Mouse (Mus musculus) ZHBTc4 (cell line): ENCODE results near the gene Hist3h2a.
A peak's percentile ranks its signal among the peaks of the same experiment; 100 is the strongest.

Experiments used
- DNase-seq: peaks from one replicate; pipeline ENCODE4 v3.0.0-alpha.2; 2011; ENCODE audit warnings: low read depth, low spot score

Gene Hist3h2a

GRCm38 (mm10) chr11:58991911-58992310, 37.4 kb downstream of the Hist3h2a start:
- DNase-seq = no peak

GRCm38 (mm10) chr11:58993091-58993670, 38.7 kb downstream of the Hist3h2a start:
- DNase-seq = no peak

- DNase-seq = peak; percentile 89
Measured at GRCm38 (mm10) chr11:58994337-58994826, 39.9 kb downstream of the Hist3h2a start.

DNA sequence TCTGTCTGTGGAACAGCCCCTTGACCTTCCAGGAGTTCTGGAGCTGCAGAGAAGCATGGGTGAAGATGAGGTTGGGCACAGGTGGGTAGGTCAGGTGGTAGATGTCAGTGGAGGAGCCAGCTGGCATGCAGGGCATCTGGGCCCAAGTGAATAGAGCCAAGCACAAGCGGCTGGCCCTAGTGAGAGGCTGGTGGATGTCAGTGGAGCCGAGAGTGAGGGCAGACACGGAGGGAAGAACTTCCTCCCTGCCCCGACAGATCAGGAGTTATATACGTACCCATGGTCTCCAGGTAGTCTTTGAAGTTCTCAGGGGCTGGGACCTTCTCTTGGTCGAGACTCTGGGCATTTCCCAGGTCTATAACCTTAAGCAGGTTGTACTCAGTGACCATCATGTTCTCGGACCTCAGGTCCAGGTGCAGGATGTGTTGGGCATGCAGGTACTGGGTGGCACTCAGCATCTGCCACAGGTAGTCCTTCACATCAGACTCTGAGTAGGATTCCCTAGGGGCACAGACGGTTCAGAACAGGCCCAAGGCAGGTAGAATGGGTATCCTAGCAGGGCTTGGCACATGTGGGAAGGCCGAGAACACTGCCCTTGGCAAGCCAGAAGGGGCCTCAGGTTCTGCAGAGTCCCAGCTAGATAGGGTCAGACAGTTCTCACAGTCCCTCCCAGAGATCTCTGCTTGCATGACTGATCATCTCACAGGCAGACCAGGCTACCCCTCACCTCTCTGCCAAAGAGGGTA, 40.7 kb downstream of the Hist3h2a start:
- no peak for DNase-seq

- DNase-seq = no peak
Measured at GRCm38 (mm10) chr11:58995807-58996370, 41.4 kb downstream of the Hist3h2a start.

GRCm38 (mm10) chr11:58997541-58997940, 43.1 kb downstream of the Hist3h2a start:
- no peak for DNase-seq

DNA sequence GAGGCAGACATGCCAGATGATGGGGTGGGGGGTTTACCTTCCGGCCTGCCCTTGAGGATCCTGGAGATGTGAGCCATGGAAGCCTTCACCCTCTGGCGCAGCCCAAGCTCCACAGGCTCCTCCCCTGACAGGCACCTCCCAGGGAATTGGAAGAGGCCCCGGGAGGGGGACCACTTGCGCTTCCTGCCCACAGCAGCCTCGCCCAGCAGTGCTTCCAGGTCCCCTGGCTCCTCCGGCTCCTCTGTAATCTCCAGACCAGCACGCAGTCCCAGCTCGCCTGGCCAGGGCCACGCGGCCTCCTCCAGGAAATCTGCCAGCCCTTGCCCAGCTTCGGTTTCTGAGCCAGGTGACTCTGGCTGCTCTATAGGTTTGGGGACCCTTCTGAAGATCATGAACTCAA, 44.7 kb downstream of the Hist3h2a start:
- DNase-seq = no peak

- DNase-seq = no peak
Measured at GRCm38 (mm10) chr11:58999830-59000229, 45.3 kb downstream of the Hist3h2a start.

- no peak for DNase-seq
Measured at GRCm38 (mm10) chr11:59000635-59001034, 46.1 kb downstream of the Hist3h2a start.

- no peak for DNase-seq
Measured at GRCm38 (mm10) chr11:59002327-59003079, 48.0 kb downstream of the Hist3h2a start.
